Mouse (Mus musculus) ES-Bruce4 (cell line): Measurements from ENCODE around the gene Kat6b.

Experiments used
- EP300 ChIP-seq: IDR thresholded peaks from 2 replicates; pipeline ENCODE4 v1.6.1; 2011; ENCODE audit warnings: low read depth, low read length; ENCODE audit not compliant: insufficient read depth
- POLR2A ChIP-seq: IDR thresholded peaks from one replicate; pipeline ENCODE4 v1.8.1; 2011; ENCODE audit warnings: low read length; ENCODE audit not compliant: insufficient read depth

GRCm38 (mm10) chr14:21547297-21547696, 66.1 kb downstream of the Kat6b start:
- TF ChIP-seq POLR2A (no peak), EP300 (no peak)
